Mouse (Mus musculus): Measurements from ENCODE around the gene Krba1. TPM values are rescaled to one million over a fixed set of nuclear protein-coding genes. Genes with fewer than 3 reads are reported as not detected.

Gene Krba1
- polyA plus RNA-seq, 1 experiment = 17.8 TPM

DNA sequence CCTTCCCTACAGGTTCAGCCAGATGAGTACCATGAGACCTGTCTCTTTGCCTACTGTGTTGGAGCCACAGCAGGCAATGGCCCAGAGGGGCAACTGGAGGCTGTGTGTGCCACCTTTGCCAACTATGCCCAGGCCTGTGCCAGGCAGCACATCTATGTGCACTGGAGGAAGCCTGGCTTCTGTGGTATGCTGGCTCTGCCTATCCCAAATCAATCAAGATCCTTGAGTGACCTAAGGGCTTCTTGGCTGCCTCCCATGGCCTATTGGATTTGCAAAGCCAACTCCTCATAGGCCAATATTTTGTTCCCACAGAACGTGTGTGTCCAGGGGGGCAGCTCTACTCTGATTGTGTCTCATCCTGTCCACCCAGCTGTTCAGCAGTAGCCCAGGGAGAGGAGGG lies 56.8 kb downstream of the Krba1 start:
- no peak for DNase-seq (ENCODE audit: low read depth)

DNA sequence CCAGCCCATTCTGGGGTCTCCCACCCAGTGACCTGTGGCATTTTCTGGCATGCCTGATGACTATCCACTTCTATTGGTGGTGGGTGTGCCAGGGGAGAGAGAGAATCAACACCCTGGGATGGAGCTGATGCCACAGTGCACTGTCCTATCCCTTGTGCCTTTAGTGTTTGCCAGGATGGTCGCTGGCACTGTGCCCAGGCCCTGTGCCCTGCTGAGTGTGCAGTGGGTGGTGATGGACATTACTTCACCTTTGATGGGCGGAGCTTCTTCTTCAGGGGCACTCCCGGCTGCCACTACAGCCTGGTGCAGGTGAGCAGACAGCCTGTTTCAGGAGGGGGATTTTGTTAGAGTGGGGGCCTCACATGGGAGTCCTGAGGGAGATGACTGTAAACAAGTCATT lies 57.4 kb downstream of the Krba1 start:
- no peak for DNase-seq (ENCODE audit: low read depth)

DNA sequence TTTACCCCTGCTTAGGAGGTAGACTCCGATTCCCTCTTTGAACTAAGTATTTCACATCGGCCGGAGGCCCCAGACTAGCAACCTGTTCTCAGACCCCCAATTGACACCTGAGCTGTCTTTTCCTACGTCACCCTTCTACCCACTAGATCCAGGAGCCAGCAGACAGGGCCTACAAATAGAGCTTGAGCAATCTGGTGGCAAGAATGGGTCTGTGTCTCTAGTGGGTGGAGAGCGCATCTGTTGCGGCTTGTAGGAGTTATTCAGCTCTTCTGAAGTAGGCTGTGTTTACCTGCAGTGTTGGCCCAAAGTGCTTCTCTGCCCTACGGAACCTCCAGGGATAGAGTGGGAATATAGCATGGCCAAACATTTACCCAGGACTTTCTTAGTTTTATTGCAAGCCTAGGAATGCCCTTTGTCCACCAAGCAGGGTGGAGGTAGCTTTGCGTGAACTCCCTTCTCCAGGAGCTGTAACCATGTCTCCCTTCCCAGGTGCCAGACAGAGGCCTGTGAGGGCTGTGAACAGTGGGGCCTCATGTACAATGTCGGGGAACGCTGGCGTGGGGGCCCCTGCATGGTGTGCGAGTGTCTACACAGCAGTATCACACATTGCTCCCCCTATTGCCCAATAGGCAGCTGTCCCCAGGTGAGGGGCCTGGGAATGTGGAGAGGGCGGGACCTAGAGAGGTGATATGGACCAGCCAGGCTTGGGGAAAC lies 69.7 kb downstream of the Krba1 start:
- DNase-seq (ENCODE audit: low read depth) = no peak

DNA sequence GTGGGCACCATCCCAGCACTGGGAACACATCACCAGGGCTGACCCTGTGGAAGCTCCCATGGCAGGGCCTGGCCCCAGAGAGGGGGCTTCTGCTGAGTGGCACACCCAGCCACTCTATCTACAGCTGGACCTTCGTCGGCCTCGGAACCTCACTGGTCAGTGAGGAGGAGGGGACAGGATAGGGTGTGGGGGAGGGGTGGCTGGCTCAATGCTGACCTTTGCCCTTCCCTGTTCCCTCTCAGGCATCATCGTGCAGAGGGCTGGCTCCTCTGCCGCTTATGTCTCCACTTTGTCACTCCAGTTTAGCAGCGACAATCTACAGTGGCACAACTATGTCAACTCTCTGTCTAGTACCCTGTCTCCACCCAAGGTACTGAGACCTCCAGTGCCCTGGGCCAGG lies 71.3 kb downstream of the Krba1 start:
- DNase-seq (ENCODE audit: low read depth) = no peak

DNA sequence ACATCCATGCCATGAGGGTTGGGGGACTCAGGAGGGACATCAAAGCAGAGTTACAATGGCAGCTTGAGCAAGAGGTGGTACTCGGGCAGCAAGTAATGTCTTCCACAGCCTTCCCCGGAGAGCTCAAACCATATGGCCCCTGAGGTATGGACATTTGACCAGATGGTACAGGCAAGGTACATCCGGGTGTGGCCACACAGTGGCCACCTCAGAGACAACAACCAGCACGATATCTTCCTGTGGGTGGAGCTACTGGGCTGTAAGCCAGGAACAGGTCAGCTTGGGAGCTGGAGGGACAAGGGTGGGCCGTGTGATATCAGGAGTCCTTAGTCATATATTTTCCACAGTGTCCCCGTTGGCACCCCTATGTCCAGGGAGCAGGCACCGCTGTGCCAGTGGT lies 72.1 kb downstream of the Krba1 start:
- DNase-seq (ENCODE audit: low read depth) = no peak

Other genes starting within 250 kb of the Krba1 start
- 18.0 and 22.4 TPM in 2 replicates for gene Zfp467, start 50.2 kb downstream of the Krba1 start, polyA plus RNA-seq (2012; rRNA removed)
- gene Sspo, start 52.6 kb downstream of the Krba1 start, polyA plus RNA-seq (2012; rRNA removed) = 0.66 and 1.5 TPM in 2 replicates
- gene Atp6v0e2, start 142.0 kb downstream of the Krba1 start, polyA plus RNA-seq (2012; rRNA removed) = 83.1 and 86.2 TPM in 2 replicates
- gene Lrrc61, start 159.2 kb downstream of the Krba1 start, polyA plus RNA-seq (2012; rRNA removed) = 29.5 and 36.8 TPM in 2 replicates
- 191 and 319 TPM in 2 replicates for gene Rarres2, start 177.2 kb downstream of the Krba1 start, polyA plus RNA-seq (2012; rRNA removed)
- gene Gm45021, start 194.0 kb downstream of the Krba1 start, polyA plus RNA-seq (2012; rRNA removed) = not detected in 2 replicates
- 51.0 and 53.2 TPM in 2 replicates for gene Repin1, start 198.3 kb downstream of the Krba1 start, polyA plus RNA-seq (2012; rRNA removed)
- gene Gm44965, start 198.4 kb downstream of the Krba1 start, polyA plus RNA-seq (2012; rRNA removed) = not detected in 2 replicates
- 5.1 and 5.6 TPM in 2 replicates for gene Zfp775, start 206.5 kb downstream of the Krba1 start, polyA plus RNA-seq (2012; rRNA removed)
- 0.71 and 0.81 TPM in 2 replicates for gene AI854703, start 231.2 kb downstream of the Krba1 start, polyA plus RNA-seq (2012; rRNA removed)

All from gonadal fat pad, adult 2 months (tissue).